In the genomic region with DNA sequence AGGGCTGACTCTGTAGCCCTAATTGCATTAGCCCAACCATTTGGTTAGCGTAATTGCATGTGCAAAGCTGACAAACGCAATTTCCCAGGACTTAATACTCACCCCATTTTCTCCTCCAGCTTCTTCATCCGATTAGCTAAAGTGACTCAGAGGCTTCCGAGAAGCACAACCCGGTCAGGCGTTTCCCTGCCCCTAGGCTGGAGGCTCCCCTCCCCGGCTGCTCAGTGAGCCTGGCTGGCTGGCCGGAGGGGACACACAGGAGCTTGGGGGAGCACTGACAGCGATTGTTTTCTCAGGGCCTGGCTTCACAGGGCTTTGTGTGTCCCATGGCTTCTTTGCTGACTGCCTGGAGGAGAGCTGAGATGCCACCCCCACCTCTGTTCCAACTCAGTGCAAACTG, we compare ENCODE assay signal across 10 mouse cellular contexts.
DNase-seq lines count a peak whose midpoint lies in the region; ATAC-seq lines count a peak whose summit lies in the region.
"Had no signal": no experiment of that assay in that cellular context is flagged by ENCODE, and none has a peak within 500 bp of the region (broad histone marks: within the 10 kb centered on the region; RNA-seq: fewer than 3 reads in every experiment).

No protein-coding gene starts in this region.

- intact Hi-C loops in left cerebral cortex, postnatal 10 days (cut with DNase I): no loop called here

- H3K4me2 ChIP-seq in intestine, embryonic 14.5 days (ENCODE audit: low read length): no peak overlapping the region
- H3K4me2 ChIP-seq in intestine, embryonic 16.5 days (ENCODE audit: low read depth, low read length): no peak overlapping the region
- H3K4me2 ChIP-seq in embryonic facial prominence, embryonic 14.5 days (ENCODE audit: low read depth, low read length): no peak overlapping the region
- peak overlapping the region; percentile 18; the same call in 1 of the 2 replicates for H3K4me2 ChIP-seq in midbrain, embryonic 15.5 days

- H3K27ac ChIP-seq in intestine, embryonic 14.5 days (ENCODE audit: low read depth): no peak overlapping the region
- H3K27ac ChIP-seq in intestine, embryonic 16.5 days (ENCODE audit: low read length): no peak overlapping the region
- H3K27ac ChIP-seq in embryonic facial prominence, embryonic 14.5 days (replicated peaks; ENCODE audit: low read depth, low read length): no peak overlapping the region
- peak overlapping the region; percentile 50 for H3K27ac ChIP-seq in midbrain, embryonic 15.5 days
- H3K27ac ChIP-seq: limb, embryonic 10.5 days had no signal

- H3K9ac ChIP-seq in intestine, embryonic 14.5 days (ENCODE audit: low read length): no peak overlapping the region
- no peak overlapping the region for H3K9ac ChIP-seq in intestine, embryonic 16.5 days (ENCODE audit: low read depth, low read length)
- H3K9ac ChIP-seq in embryonic facial prominence, embryonic 14.5 days (ENCODE audit: low read depth, low read length): no peak overlapping the region
- H3K9ac ChIP-seq in midbrain, embryonic 15.5 days: no peak overlapping the region

- ATAC-seq in intestine, embryonic 14.5 days (replicated peaks; ENCODE audit: low FRiP score, low TSS enrichment, low read depth): 0 out of 2 replicates have a peak, but pooled peaks have one; percentile 36
- no peak for ATAC-seq in intestine, embryonic 16.5 days
- peak; percentile 15; the same call in 1 of the 2 replicates for ATAC-seq in embryonic facial prominence, embryonic 14.5 days (ENCODE audit: low read depth)
- peak; percentile 62 for ATAC-seq in midbrain, embryonic 15.5 days (replicated peaks)

- no peak overlapping the region for H3K4me3 ChIP-seq in intestine, embryonic 14.5 days (ENCODE audit: low read depth, low read length)
- no peak overlapping the region for H3K4me3 ChIP-seq in intestine, embryonic 16.5 days (ENCODE audit: low read length)
- H3K4me3 ChIP-seq in embryonic facial prominence, embryonic 14.5 days (ENCODE audit: low read depth, low read length): no peak overlapping the region
- H3K4me3 ChIP-seq in midbrain, embryonic 15.5 days: no peak overlapping the region
- H3K4me3 ChIP-seq: limb, embryonic 10.5 days had no signal

- H3K27me3 ChIP-seq in intestine, embryonic 14.5 days (replicated peaks; ENCODE audit: control insufficient read depth, insufficient read depth, low read length): no peaks in the 10 kb centered on the region
- no peaks in the 10 kb centered on the region for H3K27me3 ChIP-seq in intestine, embryonic 16.5 days (replicated peaks; ENCODE audit: control insufficient read depth, insufficient read depth, low read length)
- H3K27me3 ChIP-seq in embryonic facial prominence, embryonic 14.5 days (replicated peaks; ENCODE audit: control insufficient read depth, insufficient read depth, low read length): no peaks in the 10 kb centered on the region
- no peaks in the 10 kb centered on the region for H3K27me3 ChIP-seq in midbrain, embryonic 15.5 days (replicated peaks)

- H3K9me3 ChIP-seq in intestine, embryonic 14.5 days (ENCODE audit: control insufficient read depth, low read length): no peaks in the 10 kb centered on the region
- H3K9me3 ChIP-seq in intestine, embryonic 16.5 days (ENCODE audit: control insufficient read depth, low read length): no peaks in the 10 kb centered on the region
- no peaks in the 10 kb centered on the region for H3K9me3 ChIP-seq in embryonic facial prominence, embryonic 14.5 days (ENCODE audit: control insufficient read depth, low read length)
- no peaks in the 10 kb centered on the region for H3K9me3 ChIP-seq in midbrain, embryonic 15.5 days
- H3K9me3 ChIP-seq: limb, embryonic 10.5 days had no signal

- DNase-seq in intestine, embryonic 14.5 days (ENCODE audit: low spot score): no peak
- DNase-seq in adrenal gland, postnatal 36 days: peak; percentile 4 to 30
- DNase-seq in embryonic facial prominence, embryonic 14.5 days (ENCODE audit: low spot score): peak; percentile 36
- DNase-seq in left cerebral cortex, postnatal 10 days (ENCODE audit: extremely low spot score in 1 of 2, low spot score in 2 of 2): no peak
- DNase-seq in spleen, adult 18-20 months: no peak
- DNase-seq: kidney, adult 8-10 months had no signal

- H3K4me1 ChIP-seq in intestine, embryonic 14.5 days (replicated peaks; ENCODE audit: control insufficient read depth, insufficient read depth, low read length): no peaks in the 10 kb centered on the region
- no peaks in the 10 kb centered on the region for H3K4me1 ChIP-seq in intestine, embryonic 16.5 days (ENCODE audit: control insufficient read depth, insufficient read depth, low read length)
- H3K4me1 ChIP-seq in embryonic facial prominence, embryonic 14.5 days (ENCODE audit: control insufficient read depth, insufficient read depth, low read length): peaks cover 4% of the 10 kb centered on the region; the same call in 1 of the 2 replicates
- peaks cover 9% of the 10 kb centered on the region for H3K4me1 ChIP-seq in midbrain, embryonic 15.5 days

- WGBS in intestine, embryonic 14.5 days: 22% methylated on average over 9 of the region's 9 CpGs
- 26% methylated on average over 9 of the region's 9 CpGs for WGBS in intestine, embryonic 16.5 days
- 10% methylated on average over 6 of the region's 9 CpGs for WGBS in embryonic facial prominence, embryonic 14.5 days
- WGBS in midbrain, embryonic 15.5 days: 8% methylated on average over 9 of the region's 9 CpGs

- no peaks in the 10 kb centered on the region for H3K36me3 ChIP-seq in intestine, embryonic 14.5 days (ENCODE audit: control insufficient read depth, insufficient read depth, low read length)
- H3K36me3 ChIP-seq in intestine, embryonic 16.5 days (ENCODE audit: control insufficient read depth, insufficient read depth, low read length): no peaks in the 10 kb centered on the region
- H3K36me3 ChIP-seq in embryonic facial prominence, embryonic 14.5 days (ENCODE audit: control insufficient read depth, insufficient read depth, low read length): no peaks in the 10 kb centered on the region
- H3K36me3 ChIP-seq in midbrain, embryonic 15.5 days (replicated peaks): no peaks in the 10 kb centered on the region
- H3K36me3 ChIP-seq: G1E; limb, embryonic 10.5 days had no signal

Comparison
In these comparisons a context has a peak if more than half of its experiments do, and no peak if none do; other contexts are left out.
1. DNase-seq: peak in adrenal gland, postnatal 36 days (2 of 2) and embryonic facial prominence, embryonic 14.5 days (single experiment); none in intestine, embryonic 14.5 days (single experiment), left cerebral cortex, postnatal 10 days (0 of 2) and spleen, adult 18-20 months (0 of 2).